Mouse (Mus musculus) CD4-positive naive resting alpha-beta T cell, adult 57 days (primary cell): ENCODE measurements around the gene Enc1. TPM values are rescaled to one million over a fixed set of nuclear protein-coding genes. Genes with fewer than 3 reads are reported as not detected.

Source experiments
- total RNA-seq: library from RNA; stranded (reverse); gene quantifications from one replicate; pipeline ENCODE4 v1.2.4, GENCODE M21; 2023

Gene Enc1
- total RNA-seq = 31.0 TPM

DNA sequence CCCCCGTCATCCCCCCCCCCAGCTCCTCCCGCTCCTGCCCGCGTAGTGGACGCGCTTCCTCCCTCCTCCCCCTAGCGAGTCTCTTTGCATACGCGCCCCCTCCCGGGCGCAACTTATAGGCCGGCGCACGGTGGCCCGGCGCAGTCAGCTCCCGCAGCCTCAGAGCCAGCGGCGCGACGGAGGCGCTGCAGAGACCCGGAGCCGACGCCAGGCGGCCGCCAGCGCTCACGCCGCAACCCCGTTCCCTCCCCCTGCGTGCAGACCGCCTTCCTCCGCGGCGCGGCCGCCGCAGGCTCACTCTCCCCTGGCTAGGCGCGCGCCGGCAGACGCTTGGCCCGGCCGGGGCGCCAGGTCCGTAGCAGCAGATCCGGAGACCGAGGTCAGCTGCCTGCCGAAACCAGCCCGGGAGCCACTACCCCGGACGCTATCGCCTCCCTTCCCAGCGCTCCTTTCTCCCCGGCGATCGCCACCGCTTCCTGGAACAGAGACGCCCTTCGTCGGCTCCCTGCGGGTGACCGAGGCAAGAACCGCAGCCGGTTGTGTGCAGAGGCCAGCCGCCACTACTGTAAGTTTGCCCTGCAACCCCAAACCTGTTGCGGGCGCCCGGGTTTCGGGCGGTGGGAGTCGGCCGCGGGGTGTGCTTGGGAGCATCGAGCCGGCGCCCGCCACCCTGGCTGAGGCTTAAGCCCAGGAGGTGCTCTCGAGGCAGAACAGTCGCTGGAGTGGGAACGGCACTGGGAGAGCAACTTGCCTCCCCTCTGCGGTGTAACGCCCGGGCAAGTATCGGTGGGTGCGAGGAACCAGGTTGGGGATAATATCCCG, at the start of gene Enc1:
TSS of gene Enc1 (plus strand) at position 141 of the 822 bp plus-strand sequence.

DNA sequence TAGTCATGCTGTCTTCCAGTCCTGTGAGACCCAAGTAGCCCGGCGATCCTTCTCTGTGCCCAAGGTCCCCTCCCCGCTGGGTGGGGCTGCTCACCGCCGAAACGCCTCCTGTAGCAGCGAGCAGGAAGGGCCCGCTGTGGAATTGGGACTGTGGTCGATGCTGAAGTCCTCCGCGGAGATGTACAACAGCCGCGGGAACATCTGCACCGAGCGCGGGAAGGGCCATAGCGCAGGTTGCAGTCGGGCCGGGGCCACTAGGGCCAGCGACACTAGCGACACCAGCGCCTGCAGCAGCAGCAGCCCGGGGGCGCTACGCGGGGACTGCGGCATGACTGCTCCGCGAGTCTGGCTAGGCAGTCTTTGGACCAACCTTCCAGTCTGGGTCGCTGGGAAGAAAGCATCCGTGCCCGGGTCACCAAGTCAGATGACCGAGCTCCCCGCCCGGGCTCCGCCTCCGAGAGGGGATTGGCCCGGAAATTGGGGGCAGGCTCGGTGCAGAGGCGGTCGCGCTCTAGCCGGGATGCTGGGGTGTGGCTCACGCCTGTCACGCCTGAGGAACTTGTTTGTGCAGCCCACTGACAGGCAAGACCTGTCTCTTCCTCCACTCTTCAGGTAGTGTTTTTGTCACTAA, 42.9 kb upstream of the Enc1 start, which contains the start of gene Hexb:
TSS of gene Hexb (minus strand) at position 426 of the 631 bp plus-strand sequence.

Other genes starting within 250 kb of the Enc1 start
- gene 1700029F12Rik, start 206.7 kb upstream of the Enc1 start, total RNA-seq = not detected
- not detected for gene Fam169a, start 173.8 kb upstream of the Enc1 start, total RNA-seq
- 4.4 TPM for gene Gm6169, start 141.9 kb upstream of the Enc1 start, total RNA-seq
- 31.5 TPM for gene Gfm2, start 103.2 kb upstream of the Enc1 start, total RNA-seq
- 163 TPM for gene Nsa2, start 103.2 kb upstream of the Enc1 start, total RNA-seq
- 33.8 TPM for gene Hexb, start 42.7 kb upstream of the Enc1 start, total RNA-seq